Comparison of ENCODE assay signal across 11 mouse cellular contexts in genomic region chr3:152942985-152943384, GRCm38 (mm10). TPM values are rescaled to one million over a fixed set of nuclear protein-coding genes. Genes with fewer than 3 reads are reported as not detected.
DNase-seq lines count a peak whose midpoint lies in the region; ATAC-seq and TF ChIP-seq lines count a peak whose summit lies in the region.
"Had no signal": no experiment of that assay in that cellular context is flagged by ENCODE, and none has a peak within 500 bp of the region (broad histone marks: within the 10 kb centered on the region; RNA-seq: fewer than 3 reads in every experiment).

No protein-coding gene starts in this region.

- no peaks in the 10 kb centered on the region for H3K4me1 ChIP-seq in heart, embryonic 11.5 days (ENCODE audit: control insufficient read depth, insufficient read depth, low read length)
- H3K4me1 ChIP-seq in limb, embryonic 14.5 days (ENCODE audit: control insufficient read depth, insufficient read depth, low read length): no peaks in the 10 kb centered on the region
- H3K4me1 ChIP-seq: limb, embryonic 15.5 days had no signal

- WGBS in heart, embryonic 11.5 days (ENCODE audit: insufficient replicate concordance): 80% methylated on average over 11 of the region's 11 CpGs
- 77% methylated on average over 11 of the region's 11 CpGs for WGBS in limb, embryonic 14.5 days

- no peaks in the 10 kb centered on the region for H3K27me3 ChIP-seq in heart, embryonic 11.5 days (ENCODE audit: control insufficient read depth, insufficient read depth, low read length)
- no peaks in the 10 kb centered on the region for H3K27me3 ChIP-seq in limb, embryonic 14.5 days (ENCODE audit: control insufficient read depth, insufficient read depth, low read length)
- H3K27me3 ChIP-seq: CH12.LX; limb, embryonic 15.5 days had no signal

- DNase-seq in heart, adult 8-10 months (ENCODE audit: low spot score): peak; percentile 3
- peak; percentile 77 for DNase-seq in R1 (ENCODE audit: low read depth, low spot score)
- peak; percentile 37 for DNase-seq in limb, embryonic 14.5 days (ENCODE audit: low spot score)
- DNase-seq in spleen, postnatal 36 days (ENCODE audit: low spot score in 2 of 2): peak; percentile 43 to 49
- no peak for DNase-seq in urinary bladder, postnatal 25 days (ENCODE audit: low spot score)
- DNase-seq in gastrocnemius, postnatal 36 days: no peak
- DNase-seq in kidney, adult 8-10 months: no peak
- DNase-seq: cerebellum, adult 11 months had no signal

- no peak for ATAC-seq in heart, embryonic 11.5 days (replicated peaks; ENCODE audit: insufficient number of reproducible peaks, low FRiP score, low TSS enrichment)
- ATAC-seq in limb, embryonic 14.5 days (ENCODE audit: low FRiP score, low read depth): no peak

- H3K27ac ChIP-seq in heart, embryonic 11.5 days (ENCODE audit: low read depth, low read length): no peak overlapping the region
- H3K27ac ChIP-seq in limb, embryonic 14.5 days (replicated peaks; ENCODE audit: low read depth, low read length): no peak overlapping the region
- H3K27ac ChIP-seq: limb, embryonic 15.5 days had no signal

- no peak for TF ChIP-seq POLR2A in limb, embryonic 14.5 days (IDR thresholded peaks at IDR 0.05; ENCODE audit: borderline replicate concordance, extremely low read depth, insufficient read depth, insufficient read length)

- no peak overlapping the region for H3K9ac ChIP-seq in heart, embryonic 11.5 days (ENCODE audit: low read depth, low read length)
- H3K9ac ChIP-seq in limb, embryonic 14.5 days (ENCODE audit: low read depth, low read length, severe bottlenecking): no peak overlapping the region
- H3K9ac ChIP-seq: limb, embryonic 15.5 days had no signal

- intact Hi-C loops in gastrocnemius, postnatal 36 days (cut with DNase I): no loop called here

- no peaks in the 10 kb centered on the region for H3K36me3 ChIP-seq in heart, embryonic 11.5 days (ENCODE audit: control insufficient read depth, insufficient read depth, low read length)
- H3K36me3 ChIP-seq in limb, embryonic 14.5 days (ENCODE audit: control insufficient read depth, insufficient read depth, low read length): no peaks in the 10 kb centered on the region
- H3K36me3 ChIP-seq: limb, embryonic 15.5 days had no signal

- H3K4me3 ChIP-seq in heart, embryonic 11.5 days (ENCODE audit: low read depth, low read length): no peak overlapping the region
- no peak overlapping the region for H3K4me3 ChIP-seq in limb, embryonic 14.5 days (replicated peaks; ENCODE audit: low read length)
- H3K4me3 ChIP-seq: limb, embryonic 15.5 days had no signal

- H3K4me2 ChIP-seq in heart, embryonic 11.5 days: no peak overlapping the region
- no peak overlapping the region for H3K4me2 ChIP-seq in limb, embryonic 14.5 days (replicated peaks; ENCODE audit: low read depth, low read length, severe bottlenecking)
- H3K4me2 ChIP-seq: limb, embryonic 15.5 days had no signal

- no peaks in the 10 kb centered on the region for H3K9me3 ChIP-seq in heart, embryonic 11.5 days (replicated peaks; ENCODE audit: control insufficient read depth, low read length)
- H3K9me3 ChIP-seq in limb, embryonic 14.5 days (ENCODE audit: control insufficient read depth, low read length): no peaks in the 10 kb centered on the region
- H3K9me3 ChIP-seq: limb, embryonic 15.5 days had no signal

RNA-seq across cellular contexts. Expression of gene St6galnac5, which starts 39.1 kb away (rescaled TPM):
- under 1 TPM in 1 of 4 experiments, not detected in 3; 0.19 TPM for total RNA-seq in heart, adult 8-10 months (2022)
- 1.1 and 1.6 TPM in 2 replicates for polyA plus RNA-seq in heart, embryonic 11.5 days (2014; fragmentation: Nextera tagmentation; extraction: Ambion mirVana)
- 1.2 and 1.5 TPM in 2 replicates for polyA plus RNA-seq in limb, embryonic 14.5 days (2012; rRNA removed)
- 1.0 and 1.2 TPM in 2 replicates for polyA plus RNA-seq in limb, embryonic 14.5 days (2014; fragmentation: Nextera tagmentation; extraction: Ambion mirVana)
- under 1 TPM; 0.05 to 0.12 TPM for total RNA-seq in gastrocnemius, postnatal 36 days (2021)
- total RNA-seq: CH12.LX had no signal

Comparison
In these comparisons a context has a peak if more than half of its experiments do, and no peak if none do; other contexts are left out.
1. DNase-seq: peak in heart, adult 8-10 months (single experiment), R1 (single experiment), limb, embryonic 14.5 days (single experiment) and spleen, postnatal 36 days (2 of 2); none in urinary bladder, postnatal 25 days (single experiment), gastrocnemius, postnatal 36 days (0 of 2) and kidney, adult 8-10 months (0 of 2).